Mouse (Mus musculus): ENCODE data around the gene Eif6. TPM values are rescaled to one million over a fixed set of nuclear protein-coding genes. Genes with fewer than 3 reads are reported as not detected.

Eif6 gene
- total and polyA plus RNA-seq, 3 experiments = 349 to 408 TPM; not detected in 1

DNA sequence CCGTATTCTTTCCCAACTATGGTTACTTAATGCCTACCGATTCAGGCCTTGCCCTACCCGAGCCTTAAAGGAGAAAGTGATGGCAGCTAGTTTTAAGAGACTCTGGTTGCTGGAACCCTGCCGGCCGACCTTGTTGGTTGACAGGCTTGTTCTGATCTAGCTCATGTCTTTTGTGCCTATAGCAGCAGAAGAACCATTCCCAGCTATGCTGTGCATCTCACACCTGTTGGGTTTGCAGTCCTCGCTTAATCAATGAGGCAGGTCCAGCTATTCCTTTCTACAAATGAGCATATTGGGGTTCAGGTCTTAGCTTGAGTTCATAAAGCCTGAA is 20.8 kb downstream of the Eif6 start:
- DNase-seq (ENCODE audit: low read depth, low spot score) = no peak
- no peak overlapping the region for H3K9ac ChIP-seq (ENCODE audit: control insufficient read depth, low read depth, low read length, poor library complexity, severe bottlenecking)
- TF ChIP-seq GABPA (IDR thresholded peaks at IDR 0.05; ENCODE audit: low read depth, low read length) (no peak), RCOR1 (IDR thresholded peaks at IDR 0.05; ENCODE audit: low read depth, low read length) (no peak), USF2 (IDR thresholded peaks at IDR 0.05; ENCODE audit: borderline replicate concordance in 1 of 2, insufficient read depth in 1 of 2, low read depth in 1 of 2, low read length in 2 of 2) (no peak), UBTF (IDR thresholded peaks at IDR 0.05; ENCODE audit: borderline replicate concordance, insufficient read depth, low read depth, low read length) (no peak), MEF2A (IDR thresholded peaks at IDR 0.05; ENCODE audit: extremely low read depth, insufficient replicate concordance, low read depth, low read length, poor library complexity, severe bottlenecking) (no peak), RAD21 (IDR thresholded peaks at IDR 0.05; ENCODE audit: low read depth, low read length) (no peak), MYB (IDR thresholded peaks at IDR 0.05; ENCODE audit: low read depth, low read length) (no peak), ZNF384 (IDR thresholded peaks at IDR 0.05; ENCODE audit: low read depth, low read length) (no peak), MAX (IDR thresholded peaks at IDR 0.05; ENCODE audit: low read length) (no peak), TCF12 (IDR thresholded peaks at IDR 0.05; ENCODE audit: low read depth, low read length) (no peak), NELFE (IDR thresholded peaks at IDR 0.05; ENCODE audit: low read depth, low read length) (no peak), ZC3H11A (IDR thresholded peaks at IDR 0.05; ENCODE audit: low read depth, low read length) (no peak), NRF1 (IDR thresholded peaks at IDR 0.05; ENCODE audit: insufficient read depth, low read depth, low read length, poor library complexity, severe bottlenecking) (no peak), BHLHE40 (IDR thresholded peaks at IDR 0.05; ENCODE audit: borderline replicate concordance, low read depth, low read length) (no peak), JUND (IDR thresholded peaks at IDR 0.05; ENCODE audit: low read depth, low read length) (no peak), ELF1 (IDR thresholded peaks at IDR 0.05; ENCODE audit: low read depth, low read length) (no peak), POLR2AphosphoS5 (IDR thresholded peaks at IDR 0.05; ENCODE audit: borderline replicate concordance, low read depth, low read length) (no peak), ZKSCAN1 (IDR thresholded peaks at IDR 0.05; ENCODE audit: low read depth, low read length) (no peak)
- H3K79me2 ChIP-seq (ENCODE audit: control insufficient read depth, insufficient read depth, low read length, poor library complexity) = no peaks in the 10 kb centered on the region
- H3K4me3 ChIP-seq (ENCODE audit: control insufficient read depth in 1 of 2, insufficient read depth in 1 of 2, low read depth in 2 of 2, low read length in 2 of 2) = no peak overlapping the region
- no peaks in the 10 kb centered on the region for H3K36me3 ChIP-seq (ENCODE audit: control insufficient read depth in 1 of 2, insufficient read depth in 2 of 2, low read length in 2 of 2)
- peaks cover 2% of the 10 kb centered on the region in 2 experiments; a peak in 2 of 4 replicates for H3K27me3 ChIP-seq (ENCODE audit: control insufficient read depth in 1 of 2, insufficient read depth in 2 of 2, low read length in 2 of 2)
- peaks cover 0 to 7% of the 10 kb centered on the region in 2 experiments; a peak in 2 of 4 replicates for H3K4me1 ChIP-seq (ENCODE audit: control insufficient read depth in 1 of 2, insufficient read depth in 2 of 2, low read length in 2 of 2)
- no peak overlapping the region for H3K27ac ChIP-seq (ENCODE audit: control insufficient read depth, low read depth, low read length)
- no peaks in the 10 kb centered on the region for H3K9me3 ChIP-seq (replicated peaks; ENCODE audit: insufficient read depth, low read length)

DNA sequence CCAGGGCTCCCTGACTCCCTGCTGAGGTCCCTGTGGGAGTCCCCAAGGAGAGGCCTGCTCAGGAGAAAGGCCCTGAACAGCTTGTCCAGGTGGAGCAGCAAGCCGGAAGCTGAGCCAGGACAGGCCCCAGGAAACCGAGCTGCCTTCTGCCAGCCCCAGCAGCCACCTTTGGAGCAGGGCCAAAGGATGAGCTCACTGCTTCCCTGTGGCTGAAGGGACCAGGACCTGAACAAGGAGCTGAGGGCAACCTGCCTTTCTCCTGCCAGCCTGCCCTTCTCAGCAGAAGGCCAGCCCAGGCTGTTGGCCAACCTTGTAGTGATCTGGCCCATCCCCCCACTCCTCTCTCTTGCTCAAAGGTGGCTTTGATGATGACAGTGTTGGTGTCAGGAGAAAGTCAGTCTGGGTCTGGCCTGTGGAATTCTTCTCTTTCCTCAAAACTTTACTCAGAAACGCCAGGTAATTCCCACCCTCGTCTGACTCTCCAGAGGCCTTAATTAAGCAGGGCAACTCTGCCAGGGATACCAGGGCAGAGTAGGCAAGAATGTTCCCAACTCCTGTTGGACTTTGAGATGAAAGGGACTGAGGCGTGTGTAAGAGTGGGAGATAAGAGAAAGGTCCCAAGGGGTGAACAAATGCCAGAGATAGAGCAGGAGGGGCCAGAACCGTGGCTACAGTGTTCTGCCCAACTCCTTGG is 21.3 kb downstream of the Eif6 start:
- Histone ChIP-seq H3K4me3 (ENCODE audit: control insufficient read depth in 1 of 2, insufficient read depth in 1 of 2, low read depth in 2 of 2, low read length in 2 of 2) (no peak overlapping the region), H3K9me3 (replicated peaks; ENCODE audit: insufficient read depth, low read length) (no peaks in the 10 kb centered on the region), H3K79me2 (ENCODE audit: control insufficient read depth, insufficient read depth, low read length, poor library complexity) (no peaks in the 10 kb centered on the region), H3K27ac (ENCODE audit: control insufficient read depth, low read depth, low read length) (no peak overlapping the region), H3K36me3 (ENCODE audit: control insufficient read depth in 1 of 2, insufficient read depth in 2 of 2, low read length in 2 of 2) (no peaks in the 10 kb centered on the region), H3K9ac (ENCODE audit: control insufficient read depth, low read depth, low read length, poor library complexity, severe bottlenecking) (no peak overlapping the region), H3K27me3 (ENCODE audit: control insufficient read depth in 1 of 2, insufficient read depth in 2 of 2, low read length in 2 of 2) (peaks cover 2% of the 10 kb centered on the region in 2 experiments; a peak in 3 of 4 replicates), H3K4me1 (ENCODE audit: control insufficient read depth in 1 of 2, insufficient read depth in 2 of 2, low read length in 2 of 2) (peaks cover 0 to 7% of the 10 kb centered on the region in 2 experiments; a peak in 2 of 4 replicates)
- no peak for DNase-seq (ENCODE audit: low read depth, low spot score)
- TF ChIP-seq RAD21 (IDR thresholded peaks at IDR 0.05; ENCODE audit: low read depth, low read length) (no peak), POLR2A (IDR thresholded peaks at IDR 0.05; ENCODE audit: control insufficient read depth in 1 of 2, insufficient read depth in 1 of 2, low read depth in 1 of 2, low read length in 2 of 2, poor library complexity in 1 of 2) (no peak), JUND (IDR thresholded peaks at IDR 0.05; ENCODE audit: low read depth, low read length) (no peak), EP300 (IDR thresholded peaks at IDR 0.05; ENCODE audit: low read depth in 1 of 2, low read length in 2 of 2) (no peak), UBTF (IDR thresholded peaks at IDR 0.05; ENCODE audit: borderline replicate concordance, insufficient read depth, low read depth, low read length) (no peak), NELFE (IDR thresholded peaks at IDR 0.05; ENCODE audit: low read depth, low read length) (no peak), USF1 (IDR thresholded peaks at IDR 0.05; ENCODE audit: low read depth, low read length) (no peak), E2F4 (IDR thresholded peaks at IDR 0.05; ENCODE audit: borderline replicate concordance, low read depth, low read length) (no peak), MAZ (IDR thresholded peaks at IDR 0.05; ENCODE audit: low read depth, low read length) (no peak), MYB (IDR thresholded peaks at IDR 0.05; ENCODE audit: low read depth, low read length) (no peak), ZKSCAN1 (IDR thresholded peaks at IDR 0.05; ENCODE audit: low read depth, low read length) (no peak), HCFC1 (IDR thresholded peaks at IDR 0.05; ENCODE audit: low read depth, low read length) (no peak), MYC (IDR thresholded peaks at IDR 0.05; ENCODE audit: low read depth, low read length) (no peak)

All from MEL (cell line).